Mouse (Mus musculus) kidney, postnatal 0 days (tissue): ENCODE data around the gene Armh1. TPM values are rescaled to one million over a fixed set of nuclear protein-coding genes. Genes with fewer than 3 reads are reported as not detected.

ENCODE experiments used
- ATAC-seq: fragments of 200-750 bp; cut with Nextera tagmentation; replicated peaks from 2 replicates; pipeline ENCODE4 v1.8.0; 2017; ENCODE audit warnings: low read depth, moderate number of reproducible peaks, moderate TSS enrichment, moderate library complexity; ENCODE audit not compliant: low FRiP score
- DNase-seq: peaks from one replicate; pipeline ENCODE4 v3.0.0-alpha.2; 2016; ENCODE audit warnings: low spot score
- H3K27ac ChIP-seq: fragments of 300-500 bp; sonication (generic); 2 replicates; pipeline ENCODE4 v1.5.1; 2014; ENCODE audit warnings: mild to moderate bottlenecking
- H3K27me3 ChIP-seq: fragments of 300-500 bp; sonication (generic); 2 replicates; pipeline ENCODE4 v1.6.1; 2014; ENCODE audit warnings: low read length, mixed read lengths; ENCODE audit not compliant: insufficient read depth
- H3K36me3 ChIP-seq: fragments of 300-500 bp; sonication (generic); 2 replicates; pipeline ENCODE4 v1.6.1; 2014; ENCODE audit warnings: low read length, mixed read lengths; ENCODE audit not compliant: insufficient read depth
- H3K4me1 ChIP-seq: fragments of 300-500 bp; sonication (generic); replicated peaks from 2 replicates; pipeline ENCODE4 v1.6.1; 2014; ENCODE audit warnings: antibody characterized with exemption, low read length, mixed read lengths; ENCODE audit not compliant: insufficient read depth
- H3K4me2 ChIP-seq: fragments of 300-500 bp; sonication (generic); 2 replicates; pipeline ENCODE4 v1.6.1; 2014; ENCODE audit warnings: mild to moderate bottlenecking, low read length, moderate library complexity, mixed read lengths
- H3K4me3 ChIP-seq: fragments of 300-500 bp; sonication (generic); replicated peaks from 2 replicates; pipeline ENCODE4 v1.5.1; 2014; ENCODE audit warnings: low read depth, low read length
- H3K9ac ChIP-seq: fragments of 300-500 bp; sonication (generic); 2 replicates; pipeline ENCODE4 v1.6.1; 2014; ENCODE audit warnings: low read depth, low read length
- H3K9me3 ChIP-seq: fragments of 300-500 bp; sonication (generic); replicated peaks from 2 replicates; pipeline ENCODE4 v1.6.1; 2016; ENCODE audit warnings: low read length, inconsistent platforms, mixed read lengths
- CTCF ChIP-seq: IDR thresholded peaks from 2 replicates; pipeline ENCODE4 v1.5.1; 2016; ENCODE audit warnings: antibody characterized with exemption, low read depth, mild to moderate bottlenecking, moderate library complexity
- WGBS: fragments of 180-500 bp; shearing (Covaris S2); extraction: QIAGEN DNeasy Blood & Tissue Kit; methylation state at CpG from one replicate; pipeline ENCODE4 v1.1.7; 2014; 5-methylcytosine and 5-hydroxymethylcytosine counted together
- polyA plus RNA-seq: library from polyadenylated mRNA; unstranded; fragments of >200 nt; fragmentation: Nextera tagmentation; extraction: Ambion mirVana; gene quantifications from 2 replicates; pipeline ENCODE4 v1.2.1, GENCODE M21; 2015

Armh1 gene
- polyA plus RNA-seq, 1 experiment from 2014 or later, result 0.18 TPM

GRCm38 (mm10) chr4:117229590-117229989 is 22.3 kb downstream of the Armh1 start:
- Histone ChIP-seq H3K4me3 (no peak overlapping the region), H3K27me3 (no peaks in the 10 kb centered on the region), H3K9me3 (no peaks in the 10 kb centered on the region), H3K27ac (no peak overlapping the region), H3K36me3 (no peaks in the 10 kb centered on the region), H3K9ac (no peak overlapping the region), H3K4me1 (no peaks in the 10 kb centered on the region), H3K4me2 (no peak overlapping the region)
- DNase-seq (no peak), ATAC-seq (no peak)
- 58% methylated on average over 15 of the region's 15 CpGs for WGBS
- TF ChIP-seq CTCF, result no peak

DNA sequence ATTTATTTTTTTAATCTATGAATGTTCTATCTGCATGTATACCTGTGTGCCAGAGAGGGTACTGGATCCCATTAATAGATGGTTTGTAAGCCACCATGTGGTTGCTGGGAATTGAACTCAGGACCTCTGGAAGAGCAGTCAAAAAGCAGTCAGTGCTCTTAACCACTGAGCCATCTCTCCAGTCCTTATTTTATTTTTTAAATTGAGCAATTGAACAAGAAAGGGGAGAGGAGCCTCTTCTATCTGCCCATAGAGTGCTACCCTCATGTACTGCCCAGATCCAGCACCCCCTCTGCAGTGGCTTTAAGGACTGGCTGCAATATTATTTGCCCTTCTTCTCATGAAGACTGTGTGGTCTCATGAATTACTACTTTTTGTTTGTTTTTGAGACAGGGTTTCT is 26.7 kb downstream of the Armh1 start:
- H3K4me2 ChIP-seq, result no peak overlapping the region
- H3K27ac ChIP-seq, result no peak overlapping the region
- H3K4me3 ChIP-seq, result no peak overlapping the region
- no peaks in the 10 kb centered on the region for H3K4me1 ChIP-seq
- DNase-seq (no peak), ATAC-seq (no peak)
- H3K9ac ChIP-seq, result no peak overlapping the region
- no peak for TF ChIP-seq CTCF
- H3K9me3 ChIP-seq, result no peaks in the 10 kb centered on the region
- H3K27me3 ChIP-seq, result no peaks in the 10 kb centered on the region
- H3K36me3 ChIP-seq, result no peaks in the 10 kb centered on the region

DNA sequence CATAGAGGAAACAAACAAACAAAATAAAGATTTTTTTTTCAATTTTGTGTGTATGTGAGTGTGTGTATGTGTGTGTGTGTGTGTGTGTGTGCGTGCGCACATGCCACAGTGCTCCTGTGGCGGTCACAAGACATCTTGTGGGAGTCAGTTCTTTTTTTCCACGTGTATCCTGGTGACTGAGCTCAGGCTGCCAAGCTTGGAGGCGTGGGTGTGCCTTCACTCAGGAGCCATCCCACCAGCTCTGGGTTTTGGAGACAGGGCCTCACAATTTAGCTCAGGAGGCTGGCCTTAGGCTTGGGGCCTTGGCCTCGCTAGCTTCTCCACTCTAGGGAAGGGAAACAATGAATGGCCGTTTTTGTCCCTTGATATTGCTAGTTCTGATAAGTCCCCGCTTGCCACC is 27.8 kb downstream of the Armh1 start:
- Histone ChIP-seq H3K27ac (no peak overlapping the region), H3K36me3 (no peaks in the 10 kb centered on the region), H3K27me3 (no peaks in the 10 kb centered on the region), H3K4me3 (no peak overlapping the region), H3K4me2 (no peak overlapping the region), H3K4me1 (0 out of 2 replicates have a peak, but pooled peaks cover 2% of the 10 kb centered on the region), H3K9me3 (no peaks in the 10 kb centered on the region), H3K9ac (no peak overlapping the region)
- no peak for TF ChIP-seq CTCF
- WGBS, result 75% methylated on average over 8 of the region's 8 CpGs
- no peak for ATAC-seq
- no peak for DNase-seq

- H3K4me1 ChIP-seq, result 0 out of 2 replicates have a peak, but pooled peaks cover 3% of the 10 kb centered on the region
- TF ChIP-seq CTCF, result no peak
- no peaks in the 10 kb centered on the region for H3K27me3 ChIP-seq
- no peaks in the 10 kb centered on the region for H3K36me3 ChIP-seq
- no peak overlapping the region for H3K4me2 ChIP-seq
- no peak overlapping the region for H3K9ac ChIP-seq
- no peak overlapping the region for H3K27ac ChIP-seq
- DNase-seq (no peak), ATAC-seq (no peak)
- WGBS, result 27% methylated on average over 5 of the region's 5 CpGs
- H3K9me3 ChIP-seq, result no peaks in the 10 kb centered on the region
- H3K4me3 ChIP-seq, result no peak overlapping the region
These were observed 28.9 kb downstream of the Armh1 start for GRCm38 (mm10) chr4:117223001-117223400.

DNA sequence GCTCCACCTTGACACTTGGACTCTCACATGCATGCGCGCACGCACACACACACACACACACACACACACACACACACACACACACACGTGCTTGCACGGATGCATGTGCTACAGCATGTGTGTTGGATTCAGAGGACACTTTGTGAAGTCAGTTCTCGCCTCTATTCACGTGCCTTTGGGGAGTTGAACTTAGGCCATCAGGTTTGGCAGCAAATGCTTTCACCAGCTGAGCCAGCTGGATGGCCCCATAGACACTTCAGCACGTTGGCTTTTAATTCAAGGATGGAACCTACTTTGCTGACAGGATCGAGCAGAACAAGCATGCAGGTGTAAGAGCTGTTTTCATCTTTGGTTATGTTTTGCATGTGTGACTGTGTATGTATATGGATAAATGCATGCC is 30.1 kb downstream of the Armh1 start:
- Histone ChIP-seq H3K4me1 (0 out of 2 replicates have a peak, but pooled peaks cover 3% of the 10 kb centered on the region), H3K9ac (no peak overlapping the region), H3K27me3 (no peaks in the 10 kb centered on the region), H3K27ac (no peak overlapping the region), H3K36me3 (no peaks in the 10 kb centered on the region), H3K4me3 (no peak overlapping the region), H3K9me3 (no peaks in the 10 kb centered on the region), H3K4me2 (no peak overlapping the region)
- no peak for TF ChIP-seq CTCF
- ATAC-seq (no peak), DNase-seq (no peak)
- WGBS, result 83% methylated on average over 9 of the region's 9 CpGs

- no peak overlapping the region for H3K27ac ChIP-seq
- TF ChIP-seq CTCF, result no peak
- 0 out of 2 replicates have a peak, but pooled peaks cover 3% of the 10 kb centered on the region for H3K4me1 ChIP-seq
- H3K9me3 ChIP-seq, result no peaks in the 10 kb centered on the region
- H3K4me3 ChIP-seq, result no peak overlapping the region
- H3K36me3 ChIP-seq, result no peaks in the 10 kb centered on the region
- no peak for DNase-seq
- no peak overlapping the region for H3K4me2 ChIP-seq
- H3K9ac ChIP-seq, result no peak overlapping the region
- no peak for ATAC-seq
- no peaks in the 10 kb centered on the region for H3K27me3 ChIP-seq
- WGBS, result 75% methylated on average over 9 of the region's 9 CpGs
These were observed 31.0 kb downstream of the Armh1 start for GRCm38 (mm10) chr4:117220741-117221515.
